Mouse (Mus musculus) midbrain, embryonic 13.5 days (tissue): ENCODE data around the gene Tut7. TPM values are rescaled to one million over a fixed set of nuclear protein-coding genes. Genes with fewer than 3 reads are reported as not detected.
"Not testable (repeated sequence)": the region's sequence is repeated elsewhere in the genome, so short reads cannot be mapped to it uniquely, and the experiment has no call there.

Experiments used
- ATAC-seq: fragments of 200-750 bp; cut with Nextera tagmentation; 2 replicates; pipeline ENCODE4 v1.8.0; 2017; ENCODE audit warnings: mild to moderate bottlenecking, moderate TSS enrichment, moderate library complexity
- H3K27ac ChIP-seq: fragments of 300-500 bp; sonication (generic); 2 replicates; pipeline ENCODE4 v1.5.1; 2015; ENCODE audit warnings: inconsistent platforms, mild to moderate bottlenecking, moderate library complexity
- H3K27me3 ChIP-seq: fragments of 300-500 bp; sonication (generic); 2 replicates; pipeline ENCODE4 v1.6.1; 2015; ENCODE audit warnings: mild to moderate bottlenecking, inconsistent platforms
- H3K36me3 ChIP-seq: fragments of 300-500 bp; sonication (generic); 2 replicates; pipeline ENCODE4 v1.6.1; 2015; ENCODE audit warnings: mild to moderate bottlenecking, inconsistent platforms
- H3K4me1 ChIP-seq: fragments of 300-500 bp; sonication (generic); replicated peaks from 2 replicates; pipeline ENCODE4 v1.6.1; 2015; ENCODE audit warnings: inconsistent platforms
- H3K4me2 ChIP-seq: fragments of 300-500 bp; sonication (generic); replicated peaks from 2 replicates; pipeline ENCODE4 v1.6.1; 2015; ENCODE audit warnings: moderate library complexity, mild to moderate bottlenecking, inconsistent platforms
- H3K4me3 ChIP-seq: fragments of 300-500 bp; sonication (generic); replicated peaks from 2 replicates; pipeline ENCODE4 v1.5.1; 2015; ENCODE audit warnings: mild to moderate bottlenecking, inconsistent platforms
- H3K9ac ChIP-seq: fragments of 300-500 bp; sonication (generic); replicated peaks from 2 replicates; pipeline ENCODE4 v1.6.1; 2015; ENCODE audit warnings: mild to moderate bottlenecking, inconsistent platforms
- H3K9me3 ChIP-seq: fragments of 300-500 bp; sonication (generic); 2 replicates; pipeline ENCODE4 v1.6.1; 2016; ENCODE audit warnings: mild to moderate bottlenecking, inconsistent platforms
- WGBS: fragments of 180-500 bp; shearing (Covaris S2); methylation state at CpG from one replicate; pipeline ENCODE4 v1.1.7; 2015; 5-methylcytosine and 5-hydroxymethylcytosine counted together
- polyA plus RNA-seq: library from polyadenylated mRNA; unstranded; fragments of >200 nt; fragmentation: Nextera tagmentation; extraction: Ambion mirVana; gene quantifications from 2 replicates; pipeline ENCODE4 v1.2.1, GENCODE M21; 2015

Gene Tut7
- polyA plus RNA-seq, 1 experiment from 2014 or later: 58.7 TPM

DNA sequence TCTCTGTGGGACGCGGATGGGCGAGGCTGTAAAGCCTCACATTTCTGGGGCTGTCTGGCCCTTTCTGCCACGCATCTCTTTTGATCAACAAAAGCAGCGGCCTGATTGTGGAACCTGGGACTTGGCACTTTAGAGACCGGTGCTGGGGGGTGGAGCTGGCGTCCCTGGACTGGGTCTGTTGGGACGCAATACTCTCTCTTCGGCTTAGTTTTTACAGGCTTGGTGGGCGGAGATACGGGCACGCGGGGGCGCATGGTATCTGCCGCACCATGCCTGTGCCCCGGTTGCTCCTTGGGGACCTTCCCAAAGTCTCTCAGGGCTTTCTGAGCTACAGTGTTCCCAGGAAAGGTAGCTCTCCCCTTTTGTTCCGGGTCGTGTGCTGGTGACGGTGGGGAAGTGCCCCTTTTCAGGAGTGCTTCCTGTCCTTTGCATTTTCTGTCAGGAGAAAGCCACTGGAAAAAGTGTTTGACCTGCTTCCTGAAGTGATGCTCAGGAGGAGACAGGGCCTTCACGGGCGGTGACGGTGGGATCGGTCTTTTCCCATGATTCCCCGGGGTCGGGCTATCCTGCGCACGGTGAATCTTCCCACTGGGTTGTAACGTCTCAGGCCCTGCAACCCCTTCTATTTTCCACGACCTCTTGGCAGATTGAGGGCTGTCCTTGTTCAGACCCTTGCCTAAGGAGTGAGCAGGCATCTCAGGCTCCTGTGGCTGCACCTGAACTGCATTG, 96.6 kb downstream of the Tut7 start:
- Histone ChIP-seq H3K27ac (no peak overlapping the region), H3K9me3 (no peaks in the 10 kb centered on the region), H3K4me1 (peaks cover 8% of the 10 kb centered on the region), H3K9ac (peak overlapping the region; percentile 19; the same call in 1 of the 2 replicates), H3K27me3 (peaks cover 9% of the 10 kb centered on the region), H3K4me2 (peak overlapping the region; percentile 39), H3K4me3 (no peak overlapping the region), H3K36me3 (no peaks in the 10 kb centered on the region)
- 37% methylated on average over 29 of the region's 29 CpGs for WGBS
- ATAC-seq: no peak

DNA sequence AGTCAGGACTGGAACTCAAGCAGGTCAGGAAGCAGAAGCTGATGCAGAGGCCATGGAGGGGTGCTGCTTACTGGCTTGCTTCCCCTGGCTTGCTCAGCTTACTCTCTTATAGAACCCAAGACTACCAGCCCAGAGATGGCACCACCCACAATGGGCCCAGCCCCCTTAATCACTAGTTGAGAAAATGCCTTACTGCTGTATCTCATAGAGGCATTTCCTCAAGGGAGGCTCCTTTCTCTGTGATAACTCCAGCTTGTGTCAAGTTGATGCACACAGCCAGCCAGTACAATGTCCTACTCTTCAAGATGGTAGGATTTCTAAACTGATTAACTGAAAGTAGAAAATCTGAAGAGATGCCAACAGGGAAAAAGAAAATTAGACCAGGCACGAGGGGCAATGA, 100.9 kb downstream of the Tut7 start:
- not testable (repeated sequence) for H3K27me3 ChIP-seq, ATAC-seq, H3K4me3 ChIP-seq, H3K27ac ChIP-seq, H3K36me3 ChIP-seq, H3K4me2 ChIP-seq, H3K9me3 ChIP-seq, H3K9ac ChIP-seq
- H3K4me1 ChIP-seq: peaks cover 13% of the 10 kb centered on the region
- WGBS: 85% methylated on average over 1 of the region's 1 CpGs

Other genes starting within 250 kb of the Tut7 start
- gene Agtpbp1, start 237.9 kb downstream of the Tut7 start, polyA plus RNA-seq: 43.7 and 51.6 TPM in 2 replicates
- 154 and 164 TPM in 2 replicates for gene Naa35, start 237.9 kb downstream of the Tut7 start, polyA plus RNA-seq
- 76.2 and 77.0 TPM in 2 replicates for gene Golm1, start 147.3 kb downstream of the Tut7 start, polyA plus RNA-seq
- not detected in 2 replicates for gene 4921517D22Rik, start 129.0 kb downstream of the Tut7 start, polyA plus RNA-seq
- 0.07 and 0.12 TPM in 2 replicates for gene Spata31d1a, start 112.8 kb downstream of the Tut7 start, polyA plus RNA-seq
- gene Spata31d1b, start 110.9 kb downstream of the Tut7 start, polyA plus RNA-seq: not detected in 2 replicates
- not detected in 2 replicates for gene Spata31d1d, start 91.4 kb downstream of the Tut7 start, polyA plus RNA-seq
- 0.07 and 0.26 TPM in 2 replicates for gene 1700014D04Rik, start 76.4 kb downstream of the Tut7 start, polyA plus RNA-seq
- gene Isca1, start 53.3 kb downstream of the Tut7 start, polyA plus RNA-seq: 143 and 146 TPM in 2 replicates
- not detected in 2 replicates for gene Gm49354, start 40.9 kb downstream of the Tut7 start, polyA plus RNA-seq